Mouse (Mus musculus): ENCODE results near the gene Irak2. TPM values are rescaled to one million over a fixed set of nuclear protein-coding genes. Genes with fewer than 3 reads are reported as not detected.

The Irak2 gene
- 1 to 10 TPM; 3.3 to 7.4 (median 4.7) TPM for total RNA-seq (2022)

- peak; percentile 92 to 93 for DNase-seq (ENCODE audit: low spot score in 2 of 2)
Observed at GRCm38 (mm10) chr6:113638302-113639040, at the start of gene Irak2. Gene Irak2, plus strand, starts transcription at chr6:113638467.

- DNase-seq (ENCODE audit: low spot score in 2 of 2) = no peak
Observed at GRCm38 (mm10) chr6:113592637-113593036, 45.6 kb upstream of the Irak2 start.

- DNase-seq (ENCODE audit: low spot score in 2 of 2) = no peak
Observed at GRCm38 (mm10) chr6:113597945-113598344, 40.3 kb upstream of the Irak2 start.

GRCm38 (mm10) chr6:113599833-113600232 lies 38.4 kb upstream of the Irak2 start:
- DNase-seq (ENCODE audit: low spot score in 2 of 2) = no peak

GRCm38 (mm10) chr6:113600543-113601139 lies 37.6 kb upstream of the Irak2 start, which contains the start of gene Fancd2os:
Gene Fancd2os, minus strand, starts transcription at chr6:113600715.
- DNase-seq (ENCODE audit: low spot score in 2 of 2) = no peak

- no peak for DNase-seq (ENCODE audit: low spot score in 2 of 2)
Observed at GRCm38 (mm10) chr6:113602821-113603220, 35.4 kb upstream of the Irak2 start.

- no peak for DNase-seq (ENCODE audit: low spot score in 2 of 2)
Observed at GRCm38 (mm10) chr6:113603993-113604392, 34.3 kb upstream of the Irak2 start.

GRCm38 (mm10) chr6:113604432-113605223 lies 33.6 kb upstream of the Irak2 start, which contains the start of gene Brk1:
Gene Brk1, plus strand, starts transcription at chr6:113604772.
- peak; percentile 68 to 85 for DNase-seq (ENCODE audit: low spot score in 2 of 2)

- no peak for DNase-seq (ENCODE audit: low spot score in 2 of 2)
Observed at GRCm38 (mm10) chr6:113605224-113605545, 33.1 kb upstream of the Irak2 start.

GRCm38 (mm10) chr6:113608871-113609270 lies 29.4 kb upstream of the Irak2 start:
- DNase-seq (ENCODE audit: low spot score in 2 of 2) = no peak

- DNase-seq (ENCODE audit: low spot score in 2 of 2) = no peak
Observed at GRCm38 (mm10) chr6:113609293-113609692, 29.0 kb upstream of the Irak2 start.

- no peak for DNase-seq (ENCODE audit: low spot score in 2 of 2)
Observed at GRCm38 (mm10) chr6:113612258-113612969, 25.9 kb upstream of the Irak2 start.

GRCm38 (mm10) chr6:113614152-113614551 lies 24.1 kb upstream of the Irak2 start:
- no peak for DNase-seq (ENCODE audit: low spot score in 2 of 2)

GRCm38 (mm10) chr6:113614997-113615396 lies 23.3 kb upstream of the Irak2 start:
- no peak for DNase-seq (ENCODE audit: low spot score in 2 of 2)

GRCm38 (mm10) chr6:113615489-113615888 lies 22.8 kb upstream of the Irak2 start:
- DNase-seq (ENCODE audit: low spot score in 2 of 2) = no peak

- DNase-seq (ENCODE audit: low spot score in 2 of 2) = no peak
Observed at GRCm38 (mm10) chr6:113623386-113623785, 14.9 kb upstream of the Irak2 start.

- DNase-seq (ENCODE audit: low spot score in 2 of 2) = peak; percentile 84 to 90
Observed at GRCm38 (mm10) chr6:113623941-113624751, 14.1 kb upstream of the Irak2 start, which contains the start of gene Vhl. Gene Vhl, plus strand, starts transcription at chr6:113623959.

GRCm38 (mm10) chr6:113624989-113625770 lies 13.1 kb upstream of the Irak2 start:
- no peak for DNase-seq (ENCODE audit: low spot score in 2 of 2)

GRCm38 (mm10) chr6:113630322-113630721 lies 7.9 kb upstream of the Irak2 start:
- DNase-seq (ENCODE audit: low spot score in 2 of 2) = no peak

GRCm38 (mm10) chr6:113632863-113633262 lies 5.4 kb upstream of the Irak2 start:
- DNase-seq (ENCODE audit: low spot score in 2 of 2) = no peak

Data from gastrocnemius, adult 8-10 months (tissue).